ENCODE assay signal across 8 mouse cellular contexts in the genomic region with DNA sequence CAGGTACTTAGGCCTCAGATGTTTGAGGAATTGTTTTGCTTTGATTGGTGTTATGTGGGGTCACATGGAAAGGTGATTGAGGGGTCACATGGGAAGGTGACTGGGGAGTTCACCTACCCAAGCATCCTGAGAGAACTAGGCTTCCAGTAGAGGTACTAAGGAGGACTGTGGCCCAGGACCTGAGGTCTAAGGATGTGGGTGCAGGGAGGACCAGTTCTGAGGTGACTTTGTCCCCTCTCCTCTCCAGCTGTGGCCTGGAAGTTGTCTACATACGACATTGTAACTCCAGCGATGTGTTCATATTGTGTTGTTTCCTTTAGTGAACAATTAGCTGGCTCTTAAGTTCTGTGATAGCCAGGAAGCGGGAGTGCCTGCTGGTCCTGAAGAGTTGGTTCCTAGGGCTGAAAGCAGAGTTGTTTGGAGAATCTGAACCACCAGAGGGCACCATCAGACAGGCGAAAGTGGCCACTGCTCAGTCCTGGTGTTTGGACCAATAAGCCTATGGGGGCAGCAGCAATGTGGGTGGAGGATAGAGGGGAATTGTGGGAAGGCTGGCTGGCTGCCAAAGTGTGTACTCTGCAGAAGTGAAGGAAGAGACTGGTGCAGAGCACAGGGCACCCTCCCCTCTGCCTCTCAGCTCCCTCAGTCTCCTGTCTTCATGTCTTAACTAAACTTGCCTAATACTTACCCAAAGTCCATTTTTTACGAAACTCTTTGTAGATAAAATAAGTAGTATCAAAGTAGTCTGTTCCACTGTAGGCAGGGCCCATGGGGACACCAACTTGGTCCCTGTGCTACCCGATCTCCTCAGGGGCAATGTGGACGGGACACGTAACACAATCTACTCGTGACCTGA. TPM values are rescaled to one million over a fixed set of nuclear protein-coding genes. Genes with fewer than 3 reads are reported as not detected.
DNase-seq lines count a peak whose midpoint lies in the region; ATAC-seq and TF ChIP-seq lines count a peak whose summit lies in the region.

No protein-coding gene starts in this region.

- 0 out of 2 replicates have a peak overlapping the region, but pooled peaks have one; percentile 21 for H3K27ac ChIP-seq in gastrocnemius, adult 2 months
- no peak overlapping the region for H3K27ac ChIP-seq in hindbrain, postnatal 0 days

- POLR2A ChIA-PET in Patski (lab: Charles Lee), result no interaction called here

- no peak overlapping the region for H3K4me3 ChIP-seq in gastrocnemius, adult 2 months
- no peak overlapping the region for H3K4me3 ChIP-seq in hindbrain, postnatal 0 days (ENCODE audit: low read length)

- CTCF ChIA-PET in Patski (lab: Charles Lee), result interaction anchor here (0.8 to 3.2 kb wide), 9 partner anchors 13 to 235 kb away, joined by 3 to 11 read pairs (median 6); a partner anchor contains a TSS

- 55% methylated on average over 9 of the region's 9 CpGs for WGBS in hindbrain, postnatal 0 days

- peak; percentile 56 for ATAC-seq in Patski
- peak; percentile 93 for ATAC-seq in hindbrain, postnatal 0 days

- H3K36me3 ChIP-seq in hindbrain, postnatal 0 days (ENCODE audit: insufficient read depth, low read length), result no peaks in the 10 kb centered on the region

- no peak overlapping the region for H3K4me2 ChIP-seq in hindbrain, postnatal 0 days (ENCODE audit: low read depth, low read length)

- intact Hi-C loops in gastrocnemius, adult 2 months (cut with DNase I), result loop anchor here (1.0 to 5.0 kb wide), 3 partner anchors 128 to 202 kb away; no protein-coding TSS in a partner anchor

- no peaks in the 10 kb centered on the region for H3K4me1 ChIP-seq in hindbrain, postnatal 0 days (ENCODE audit: insufficient read depth, low read length)

- DNase-seq in Patski (ENCODE audit: low read depth, low spot score), result no peak
- DNase-seq in cerebellum, postnatal 25 days, result peak; percentile 86 to 93
- peak; percentile 92 for DNase-seq in gastrocnemius, adult 2 months
- peak; percentile 96 for DNase-seq in hindbrain, postnatal 0 days (ENCODE audit: low spot score)
- peak; percentile 93 to 96 for DNase-seq in left cerebral cortex, adult 18-20 months (ENCODE audit: low spot score in 2 of 2)
- peak; percentile 93 to 94 for DNase-seq in lung, postnatal 4 days
- peak; percentile 95 for DNase-seq in right cerebral cortex, adult 18-20 months
- peak; percentile 69 for DNase-seq in urinary bladder, adult 2 months (ENCODE audit: low spot score)

- no peak overlapping the region for H3K9ac ChIP-seq in hindbrain, postnatal 0 days (replicated peaks; ENCODE audit: low read length)

- in situ Hi-C loops in Patski (cut with MboI; ENCODE audit: low pct_unique_long_range_greater_than_20kb), result loop anchor here (5.0 kb wide), 2 partner anchors 126 to 201 kb away; a partner anchor contains a TSS

- no peaks in the 10 kb centered on the region for H3K9me3 ChIP-seq in hindbrain, postnatal 0 days (ENCODE audit: low read length)

- peak; percentile 94 for TF ChIP-seq CTCF in Patski (IDR thresholded peaks at IDR 0.05)
- TF ChIP-seq CTCF in gastrocnemius, adult 2 months (IDR thresholded peaks at IDR 0.05), result peak; percentile 91
- TF ChIP-seq CTCF in hindbrain, postnatal 0 days (IDR thresholded peaks at IDR 0.05; ENCODE audit: low read depth), result peak; percentile 95

- H3K27me3 ChIP-seq in Patski, result no peaks in the 10 kb centered on the region
- no peaks in the 10 kb centered on the region for H3K27me3 ChIP-seq in hindbrain, postnatal 0 days (ENCODE audit: insufficient read depth, low read length)

RNA-seq across cellular contexts. Expression of a gene that starts 11.3 kb away (rescaled TPM):
- polyA plus RNA-seq in Patski (2021), result not detected
- not detected for total RNA-seq in gastrocnemius, adult 2 months (2021)
- total RNA-seq in hindbrain, postnatal 0 days (2014; rRNA removed), result 2.8 TPM in 1 of 2 replicates, not detected in the other
- polyA plus RNA-seq in hindbrain, postnatal 0 days (2015; fragmentation: Nextera tagmentation; extraction: Ambion mirVana), result 0.30 and 0.57 TPM in 2 replicates
- not detected for total RNA-seq in left cerebral cortex, adult 18-20 months (2021)
- polyA plus RNA-seq in urinary bladder, adult 2 months (2012; rRNA removed), result 0.04 and 0.07 TPM in 2 replicates

RNA-seq across cellular contexts. Expression of a gene that starts 56.7 kb away (rescaled TPM):
- 101 TPM for polyA plus RNA-seq in Patski (2021)
- 10 to 100 TPM; 63.4 to 87.3 TPM for total RNA-seq in gastrocnemius, adult 2 months (2021)
- total RNA-seq in hindbrain, postnatal 0 days (2014; rRNA removed), result 89.0 and 91.2 TPM in 2 replicates
- polyA plus RNA-seq in hindbrain, postnatal 0 days (2015; fragmentation: Nextera tagmentation; extraction: Ambion mirVana), result 77.9 and 78.4 TPM in 2 replicates
- 100 to 1,000 TPM in 1 of 2 experiments, 10 to 100 TPM in 1; 95.8 to 103 TPM for total RNA-seq in left cerebral cortex, adult 18-20 months (2021)
- polyA plus RNA-seq in urinary bladder, adult 2 months (2012; rRNA removed), result 265 and 305 TPM in 2 replicates
